Mouse (Mus musculus): ENCODE measurements at regions not wholly inside any gene's neighbourhood (a gene's known extent, or its start where the extent isn't known, plus 50 kb on each side); places are given as distances from the start of the nearest gene placed in this dataset.

GRCm38 (mm10) chr1:90454263-90454662 is 148.5 kb upstream of the Cops8 start:
- DNase-seq (ENCODE audit: low read depth, low spot score), result no peak

DNA sequence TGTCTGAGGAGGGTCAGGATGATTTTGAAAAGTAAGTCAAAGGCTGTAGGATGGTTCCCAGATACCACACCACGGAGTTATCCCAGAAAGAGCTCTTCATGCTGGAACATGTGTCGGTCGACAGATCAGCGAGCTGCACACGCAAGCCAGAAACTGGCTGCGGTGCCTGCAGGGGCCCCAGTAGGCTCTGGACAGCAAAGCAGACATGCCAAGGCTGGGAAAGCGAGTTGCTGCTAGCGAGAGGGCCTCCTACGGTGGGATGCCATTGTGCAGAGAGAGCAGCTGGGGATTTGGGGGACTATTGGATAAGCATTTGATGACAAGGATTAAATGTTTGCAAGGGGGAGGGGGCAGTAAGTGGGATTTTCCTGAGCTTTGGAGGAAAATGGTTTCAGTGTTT is 145.4 kb upstream of the Cops8 start:
- no peak for DNase-seq (ENCODE audit: low read depth, low spot score)

- no peak for DNase-seq (ENCODE audit: low read depth, low spot score)
Observed at GRCm38 (mm10) chr1:90458176-90458575, 144.6 kb upstream of the Cops8 start.

DNA sequence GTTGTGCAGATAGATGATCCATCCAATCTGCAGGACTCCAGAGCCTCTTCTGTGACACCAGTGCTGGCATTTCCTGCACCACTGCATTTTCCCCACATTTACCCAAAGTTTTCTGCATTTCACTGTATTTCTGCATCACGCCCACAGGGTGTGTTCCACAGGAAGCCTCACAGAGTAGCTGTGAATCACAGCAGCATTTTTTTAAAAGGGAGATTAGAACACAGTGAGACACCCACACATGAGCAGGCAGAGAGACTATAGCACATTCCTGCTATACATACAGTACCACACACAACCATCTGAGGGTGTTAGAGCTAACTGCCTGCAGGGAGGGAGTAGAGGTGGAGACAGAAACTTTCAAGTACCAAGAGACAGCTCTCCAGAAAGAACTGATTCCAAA is 141.1 kb upstream of the Cops8 start:
- no peak for DNase-seq (ENCODE audit: low read depth, low spot score)

GRCm38 (mm10) chr1:90463302-90463701 is 139.5 kb upstream of the Cops8 start:
- no peak for DNase-seq (ENCODE audit: low read depth, low spot score)

DNA sequence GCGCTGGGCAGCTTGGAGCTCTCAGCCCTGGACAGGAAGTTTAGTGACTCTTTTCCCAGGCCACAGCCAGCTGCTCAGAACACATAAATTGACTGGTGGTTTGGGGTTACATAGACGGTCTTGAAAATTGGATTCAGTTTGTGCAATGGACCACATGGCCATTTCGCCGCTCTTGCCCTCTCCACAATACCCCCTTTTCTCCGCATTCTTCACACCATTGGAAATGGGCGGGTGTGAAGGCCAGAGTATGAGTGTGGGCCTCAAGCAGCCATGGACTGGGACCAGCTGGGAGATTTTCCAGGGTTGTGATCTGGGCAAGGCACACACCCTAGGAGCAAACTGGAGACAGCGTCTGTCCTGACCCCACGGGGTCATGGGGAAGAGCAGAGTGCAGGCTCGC is 135.1 kb upstream of the Cops8 start:
- DNase-seq (ENCODE audit: low read depth, low spot score), result peak; percentile 35

DNA sequence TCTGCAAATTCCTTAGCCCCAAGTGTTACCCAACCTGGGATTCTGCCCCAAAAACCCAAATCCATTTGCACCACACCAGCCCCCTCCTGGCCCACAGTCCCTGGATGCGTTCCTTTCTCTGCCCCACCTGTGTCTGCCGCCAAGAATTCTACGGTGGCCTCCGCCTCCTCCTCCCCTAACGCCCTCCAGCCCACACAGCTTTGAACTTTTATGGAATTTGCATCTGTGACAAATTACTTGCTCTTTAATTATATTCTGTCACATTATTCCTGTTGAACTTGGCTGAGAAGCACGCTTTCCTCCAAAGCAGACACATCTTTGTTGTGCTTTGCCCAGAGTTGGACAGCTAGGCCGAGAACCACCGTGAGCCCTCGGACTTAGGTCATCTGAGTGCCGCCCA is 131.8 kb upstream of the Cops8 start:
- no peak for DNase-seq (ENCODE audit: low read depth, low spot score)

GRCm38 (mm10) chr1:90471806-90472205 is 131.0 kb upstream of the Cops8 start:
- DNase-seq (ENCODE audit: low read depth, low spot score), result no peak

DNA sequence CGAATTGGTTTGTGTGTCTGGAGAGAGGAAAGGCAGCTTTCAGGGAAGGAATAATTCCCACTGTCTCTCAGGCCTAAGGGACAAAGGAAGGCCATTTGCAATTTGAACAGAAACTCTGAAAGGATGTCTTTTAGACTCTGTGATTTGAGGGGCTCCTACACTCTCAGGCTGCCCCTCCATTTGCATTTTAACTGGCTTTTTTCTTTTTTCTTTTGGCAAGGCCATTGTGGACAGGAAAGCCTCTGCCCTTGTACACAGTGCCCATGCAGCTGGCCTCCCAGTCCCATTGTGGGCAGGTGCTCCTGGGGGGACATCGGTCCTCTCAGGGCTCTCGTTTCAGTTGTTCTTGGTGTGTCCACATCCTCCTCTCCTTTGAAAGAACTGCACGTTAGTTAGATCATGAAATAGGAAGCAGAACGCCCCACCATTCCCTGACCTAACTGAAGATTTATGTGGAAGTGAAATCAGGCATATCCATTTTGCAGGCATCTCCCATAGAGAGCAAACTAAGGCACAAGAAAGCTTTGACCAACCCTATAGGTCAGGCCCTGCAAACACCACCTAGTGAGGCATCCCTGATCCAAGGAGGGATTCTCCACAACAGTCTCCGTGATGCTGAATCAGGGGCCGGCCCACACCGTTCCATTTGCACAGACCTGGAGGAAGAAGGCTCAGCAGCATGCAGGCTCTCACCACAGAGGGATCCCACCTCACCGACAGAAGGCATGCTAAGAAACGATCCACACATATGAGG is 127.5 kb upstream of the Cops8 start:
- DNase-seq (ENCODE audit: low read depth, low spot score), result no peak

- DNase-seq (ENCODE audit: low read depth, low spot score), result no peak
Observed at GRCm38 (mm10) chr1:90476556-90477243, 126.1 kb upstream of the Cops8 start.

DNA sequence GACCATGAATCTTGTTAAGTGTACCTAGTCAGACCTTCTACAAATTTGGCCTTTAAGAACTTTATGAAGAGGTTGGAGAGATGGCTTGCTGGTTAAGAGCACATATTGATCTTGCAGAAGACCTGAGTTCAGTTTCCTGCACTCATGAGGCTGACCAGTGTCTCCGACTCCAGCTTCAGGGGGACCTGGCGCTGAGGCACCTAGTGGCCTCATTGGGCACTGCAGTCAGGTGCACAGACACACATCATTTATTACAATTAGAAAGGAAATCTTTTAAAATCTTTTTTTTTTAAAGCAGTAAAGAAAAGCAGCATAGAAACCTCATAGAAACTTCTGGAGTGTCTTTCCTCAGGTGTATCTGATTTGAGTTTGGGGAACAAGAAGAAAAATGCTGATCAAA is 123.9 kb upstream of the Cops8 start:
- DNase-seq (ENCODE audit: low read depth, low spot score), result no peak

DNA sequence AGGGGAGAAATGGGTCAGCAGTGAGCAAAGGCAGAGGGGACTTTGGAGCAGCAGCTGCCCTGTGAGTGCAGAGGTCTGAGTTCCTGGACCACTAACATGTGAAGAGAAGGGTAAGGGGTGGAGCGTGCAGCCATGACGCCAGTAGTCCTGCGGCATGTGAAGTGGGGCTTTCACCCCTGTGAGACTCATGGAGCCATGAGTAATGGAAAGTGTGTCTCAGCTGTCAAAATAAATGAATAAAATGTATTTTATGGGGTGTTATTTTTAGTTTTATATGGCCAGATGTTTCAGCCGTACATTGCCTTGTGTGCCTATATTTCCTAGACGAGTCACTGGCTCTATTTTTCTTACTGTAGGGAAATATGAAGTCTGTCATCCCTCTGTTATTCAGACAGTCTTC is 121.5 kb upstream of the Cops8 start:
- no peak for DNase-seq (ENCODE audit: low read depth, low spot score)

GRCm38 (mm10) chr1:90481708-90482107 is 121.1 kb upstream of the Cops8 start:
- DNase-seq (ENCODE audit: low read depth, low spot score), result no peak

- no peak for DNase-seq (ENCODE audit: low read depth, low spot score)
Observed at GRCm38 (mm10) chr1:90486349-90486839, 116.4 kb upstream of the Cops8 start.

GRCm38 (mm10) chr1:90487886-90488285 is 114.9 kb upstream of the Cops8 start:
- DNase-seq (ENCODE audit: low read depth, low spot score), result no peak

GRCm38 (mm10) chr1:90488991-90489390 is 113.8 kb upstream of the Cops8 start:
- DNase-seq (ENCODE audit: low read depth, low spot score), result no peak

- no peak for DNase-seq (ENCODE audit: low read depth, low spot score)
Observed at GRCm38 (mm10) chr1:90490335-90490734, 112.4 kb upstream of the Cops8 start.

- DNase-seq (ENCODE audit: low read depth, low spot score), result no peak
Observed at GRCm38 (mm10) chr1:90493481-90493880, 109.3 kb upstream of the Cops8 start.

GRCm38 (mm10) chr1:90495174-90495573 is 107.6 kb upstream of the Cops8 start:
- DNase-seq (ENCODE audit: low read depth, low spot score), result peak; percentile 34

- DNase-seq (ENCODE audit: low read depth, low spot score), result peak; percentile 98
Observed at GRCm38 (mm10) chr1:90497568-90497967, 105.2 kb upstream of the Cops8 start.

GRCm38 (mm10) chr1:90501373-90501772 is 101.4 kb upstream of the Cops8 start:
- no peak for DNase-seq (ENCODE audit: low read depth, low spot score)

DNA sequence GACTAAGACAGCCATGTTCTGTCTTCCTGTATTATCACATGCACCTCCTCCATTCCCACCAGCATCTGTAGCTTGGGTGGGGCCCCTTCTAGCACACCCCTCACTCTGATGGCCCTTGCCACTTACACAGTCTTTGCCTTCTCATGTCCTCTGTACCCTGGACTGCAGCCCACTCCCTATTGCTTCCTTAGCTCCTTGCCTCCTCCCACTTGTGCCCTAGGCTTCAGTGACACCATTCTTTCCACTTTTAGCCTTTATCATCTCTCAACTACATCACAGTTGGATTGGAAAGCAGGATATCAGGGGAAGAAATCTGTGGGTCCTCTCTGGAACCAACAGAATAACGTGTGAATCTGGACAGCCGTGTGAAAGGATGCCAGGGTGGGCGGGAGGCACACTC is 100.4 kb upstream of the Cops8 start:
- DNase-seq (ENCODE audit: low read depth, low spot score), result no peak

Data from skeletal muscle tissue, adult 2 months (tissue).